22 mouse cellular contexts compared by ENCODE assay signal in the genomic region with DNA sequence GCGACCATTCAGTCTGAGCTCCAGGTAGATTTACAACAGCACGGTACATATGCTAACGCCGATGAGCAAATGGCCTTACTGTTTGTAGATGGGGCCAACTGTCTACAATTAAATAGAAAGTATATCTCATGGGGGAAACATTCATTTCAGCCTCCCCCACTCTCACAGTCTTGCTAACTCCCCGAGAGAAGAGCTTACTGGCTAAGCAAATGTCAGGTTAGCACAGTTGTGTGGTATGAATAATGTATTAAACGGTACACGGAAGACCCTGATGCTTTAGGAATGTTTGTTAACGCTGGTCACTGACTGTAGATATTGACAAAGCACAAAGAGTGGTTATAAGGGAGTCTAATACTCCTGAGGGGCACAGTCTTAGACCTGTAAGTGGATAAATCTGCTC. TPM values are rescaled to one million over a fixed set of nuclear protein-coding genes. Genes with fewer than 3 reads are reported as not detected.
"Had no signal": no experiment of that assay in that cellular context is flagged by ENCODE, and none has a peak within 500 bp of the region (broad histone marks: within the 10 kb centered on the region; RNA-seq: fewer than 3 reads in every experiment).

No protein-coding gene starts in this region.

- H3K9me3 ChIP-seq: liver, embryonic 12.5 days; neural tube, embryonic 13.5 days; neural tube, embryonic 15.5 days had no signal

- DNase-seq: lung, adult 18-20 months; lung, embryonic 14.5 days; lung, postnatal 10 days; lung, postnatal 4 days; retina, postnatal 1 day; right cerebral cortex, adult 18-20 months; right cerebral cortex, postnatal 25 days; right cerebral cortex, postnatal 4 days; spleen, adult 18-20 months; thymus, adult 2 months; thymus, postnatal 25 days; thymus, postnatal 4 days had no signal

- ATAC-seq: liver, embryonic 12.5 days had no signal

- H3K4me2 ChIP-seq: liver, embryonic 12.5 days; lung, embryonic 14.5 days; neural tube, embryonic 13.5 days; neural tube, embryonic 15.5 days had no signal

- H3K27ac ChIP-seq: liver, embryonic 12.5 days; liver, embryonic 14.5 days; neural tube, embryonic 13.5 days; neural tube, embryonic 15.5 days had no signal

- H3K4me3 ChIP-seq: liver, embryonic 12.5 days; myocyte; neural tube, embryonic 13.5 days; neural tube, embryonic 15.5 days had no signal

- H3K27me3 ChIP-seq: liver, embryonic 12.5 days; neural tube, embryonic 13.5 days; neural tube, embryonic 15.5 days had no signal

- H3K4me1 ChIP-seq: liver, embryonic 12.5 days; neural tube, embryonic 13.5 days had no signal

- H3K9ac ChIP-seq: liver, embryonic 12.5 days; liver, embryonic 14.5 days; lung, embryonic 14.5 days; neural tube, embryonic 13.5 days; neural tube, embryonic 15.5 days had no signal

RNA-seq across cellular contexts. Expression of gene Gm20379, which starts 38.3 kb away (rescaled TPM):
- total RNA-seq: liver, adult 2 months; megakaryocyte, adult 5-6 weeks; megakaryocyte-erythroid progenitor cell, adult 5-6 weeks had no signal
- polyA plus RNA-seq: liver, adult 2 months; myocyte; small intestine, adult 2 months; thymus, adult 2 months; urinary bladder, adult 2 months had no signal
